Mouse (Mus musculus): ENCODE results near the gene P3h1.
"Not testable (repeated sequence)": the region's sequence is repeated elsewhere in the genome, so short reads cannot be mapped to it uniquely, and the experiment has no call there.

Gene P3h1

DNA sequence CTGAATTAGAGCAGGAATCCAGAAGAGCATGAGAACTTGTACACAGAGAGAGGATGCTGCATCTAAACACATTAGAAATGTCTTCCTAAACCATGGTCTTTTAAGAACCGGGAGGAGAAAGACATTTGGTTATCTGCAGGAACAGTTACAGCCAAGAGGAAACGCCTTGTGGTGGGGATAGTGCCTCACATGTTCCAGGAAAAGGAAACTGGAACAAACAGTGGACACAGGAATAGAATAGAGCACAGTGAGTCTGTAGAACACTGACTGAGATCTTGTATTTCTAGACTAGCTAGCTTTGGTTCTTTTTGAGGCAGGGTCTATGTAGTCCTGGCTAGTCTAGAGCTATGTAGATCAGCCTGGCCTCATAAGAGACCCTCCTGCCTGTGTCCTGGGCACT is 42.5 kb downstream of the P3h1 start:
- no peak for DNase-seq (ENCODE audit: low spot score)

DNA sequence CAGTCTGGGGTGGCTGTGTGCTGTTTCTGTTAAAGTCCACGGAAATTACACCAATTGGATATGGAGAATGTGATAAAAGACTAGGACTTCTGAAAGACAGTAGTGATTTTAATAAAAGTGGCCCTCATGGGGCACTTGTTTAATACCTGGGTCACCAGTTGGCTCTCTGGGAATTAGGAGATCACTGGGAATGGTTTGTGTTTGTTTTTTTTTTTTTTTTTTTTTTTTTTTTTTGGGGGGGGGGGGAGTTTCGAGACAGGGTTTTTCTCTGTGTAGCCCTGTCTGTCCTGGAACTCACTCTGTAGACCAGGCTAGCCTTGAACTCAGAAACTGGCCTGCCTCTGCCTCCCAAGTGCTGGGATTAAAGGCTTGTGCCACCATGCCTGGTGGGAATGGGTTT is 43.0 kb downstream of the P3h1 start:
- no peak for DNase-seq (ENCODE audit: low spot score)

DNA sequence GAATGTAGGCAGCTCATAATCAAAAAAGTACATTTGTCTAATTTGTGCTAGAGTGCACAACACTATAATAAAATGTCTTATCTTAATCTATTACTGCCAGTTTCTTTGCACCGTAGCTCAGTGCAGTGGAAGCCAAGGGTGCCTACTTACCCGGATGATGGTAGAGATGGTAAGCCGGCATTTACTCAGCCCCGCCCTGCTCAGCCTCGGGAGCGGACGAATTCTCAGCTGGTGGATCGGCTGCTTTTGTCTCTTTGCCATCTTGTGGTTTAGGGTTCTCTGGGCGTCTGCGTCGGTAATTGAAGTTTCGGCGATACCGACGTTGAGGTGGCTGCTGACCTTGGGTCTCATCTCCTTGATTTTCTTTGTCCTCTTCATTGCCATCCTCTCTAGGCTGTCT is 46.1 kb downstream of the P3h1 start:
- DNase-seq (ENCODE audit: low spot score) = not testable (repeated sequence)

DNA sequence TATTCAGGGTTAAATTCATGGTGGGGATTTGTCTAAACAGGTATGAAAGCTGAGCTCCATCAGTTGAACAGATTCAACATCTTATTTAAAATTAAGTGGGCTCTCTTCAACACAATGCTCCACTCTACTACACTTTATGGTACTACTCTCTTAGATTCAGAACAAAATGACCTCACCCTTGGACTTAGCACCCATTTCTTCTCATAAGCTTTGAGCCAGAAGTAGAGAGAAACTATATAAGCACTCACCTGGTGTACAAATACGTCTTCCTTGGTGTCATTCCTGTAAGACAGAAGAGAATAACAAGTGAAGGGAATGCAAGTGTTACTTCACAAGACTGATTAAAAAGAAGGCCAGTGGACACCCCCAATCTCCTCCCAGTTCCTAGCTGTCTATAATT is 52.1 kb downstream of the P3h1 start:
- no peak for DNase-seq (ENCODE audit: low spot score)

DNA sequence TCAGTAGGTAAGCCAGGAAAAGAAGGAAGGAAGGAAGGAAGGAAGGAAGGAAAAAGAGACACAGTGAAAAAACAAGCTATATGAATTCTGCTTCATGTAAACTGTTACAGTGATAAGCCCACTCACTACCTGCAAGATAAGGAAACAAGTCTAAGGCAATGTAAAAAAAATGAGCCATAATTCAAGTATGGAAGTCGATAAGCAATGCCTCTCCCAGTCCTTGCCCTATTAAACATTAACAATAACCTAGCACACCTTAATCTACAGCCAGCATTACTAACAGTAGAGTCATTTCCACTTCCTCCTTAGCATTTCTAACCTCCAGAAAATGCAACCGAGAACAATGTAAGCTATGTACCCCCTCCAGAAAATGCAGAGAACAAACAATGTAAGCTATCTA is 52.6 kb downstream of the P3h1 start:
- DNase-seq (ENCODE audit: low spot score) = no peak

- no peak for DNase-seq (ENCODE audit: low spot score)
Observed at GRCm38 (mm10) chr4:119291921-119292320, 59.2 kb downstream of the P3h1 start.

DNA sequence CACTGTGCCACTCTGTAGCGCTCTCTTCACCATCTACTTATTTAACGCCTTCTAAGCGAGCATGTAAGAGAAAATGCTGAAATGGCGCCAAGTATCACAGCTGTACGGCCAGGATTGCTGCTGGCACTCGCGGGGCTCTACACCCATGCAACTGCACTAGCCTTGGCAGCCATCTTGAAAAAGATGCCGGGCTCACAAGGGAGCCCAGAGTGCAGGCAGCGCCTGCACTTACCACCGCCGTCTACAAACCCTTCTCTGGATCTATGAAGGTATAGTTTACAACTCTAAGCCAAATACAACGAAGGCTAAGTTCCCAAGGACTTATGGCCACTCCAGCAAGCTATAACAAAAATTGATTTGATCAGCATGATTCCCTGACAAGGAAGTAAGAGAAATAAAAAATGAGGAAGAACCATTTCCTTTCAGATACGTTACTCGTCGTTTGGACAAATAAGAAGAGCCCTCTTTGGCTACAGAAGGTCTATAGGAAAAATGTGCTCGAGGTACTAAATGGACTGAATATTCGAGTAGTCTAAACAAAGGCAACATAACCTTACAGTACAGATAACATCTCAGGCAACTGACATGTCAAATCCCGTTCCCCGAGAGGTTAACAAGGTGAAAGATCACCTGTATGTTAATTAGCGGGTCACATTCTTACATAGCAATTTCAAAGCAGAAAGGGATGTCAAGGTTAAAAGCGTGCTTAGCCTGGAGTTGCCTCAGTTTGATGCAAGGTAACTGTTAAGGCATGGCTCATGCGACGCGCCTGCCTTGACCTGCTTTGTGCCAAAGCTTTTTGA is 60.3 kb downstream of the P3h1 start:
- peak; percentile 67 for DNase-seq (ENCODE audit: low spot score)

- peak; percentile 63 for DNase-seq (ENCODE audit: low spot score)
Observed at GRCm38 (mm10) chr4:119293574-119294258, 61.0 kb downstream of the P3h1 start.

DNA sequence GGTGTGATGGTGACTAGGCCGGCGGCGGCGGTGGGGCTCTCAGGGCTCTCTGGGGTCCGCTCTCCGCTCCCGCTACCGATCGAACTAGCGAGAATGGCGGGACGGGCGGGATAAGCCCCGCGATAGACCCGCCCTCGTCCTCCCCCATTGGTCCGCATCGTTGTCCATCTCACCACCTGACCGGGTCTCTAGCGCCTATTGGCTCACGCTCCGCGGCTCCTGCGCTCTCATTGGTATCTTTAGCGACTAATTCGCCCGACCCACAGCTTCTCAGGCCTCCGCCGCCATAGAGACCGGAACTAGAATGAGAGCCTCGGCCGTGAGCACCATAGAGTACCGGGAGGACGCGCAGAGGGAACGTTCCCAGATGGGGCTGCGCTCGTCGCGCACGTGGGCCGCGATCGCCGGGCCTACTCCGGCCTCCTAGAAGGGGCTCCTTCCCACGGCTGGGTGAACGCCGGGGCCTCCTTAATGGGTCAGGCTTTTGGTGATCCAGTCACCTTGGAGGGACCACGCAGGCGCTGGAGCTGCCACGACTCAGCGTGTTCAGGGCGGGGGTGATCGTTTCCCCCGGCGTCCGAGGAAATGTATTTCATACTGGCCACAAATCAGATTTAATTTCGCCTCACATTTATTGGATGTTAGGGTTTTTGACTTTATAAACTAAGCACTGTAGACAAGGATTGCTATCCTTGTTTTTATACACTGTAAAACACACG is 61.9 kb downstream of the P3h1 start, which contains the start of gene Ybx1:
Gene Ybx1, minus strand, starts transcription at position 190 of the 719 bp plus-strand sequence.
- DNase-seq (ENCODE audit: low spot score) = peak; percentile 100

DNA sequence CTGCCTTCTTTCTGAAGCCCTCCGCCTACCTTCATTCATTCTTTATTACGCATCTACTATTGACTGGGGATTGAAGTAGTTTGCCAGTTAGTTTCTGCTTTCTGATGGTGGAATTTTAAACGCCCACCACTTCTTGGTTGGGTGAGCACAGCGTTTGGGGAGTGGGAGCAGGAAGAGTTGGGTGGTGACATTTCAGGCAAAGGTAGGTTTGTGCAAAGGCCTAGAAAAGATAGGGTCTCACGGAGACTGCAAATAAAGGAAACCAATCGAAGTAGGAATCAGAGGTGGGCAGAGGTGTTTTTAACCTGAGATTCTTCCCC is 62.4 kb downstream of the P3h1 start:
- DNase-seq (ENCODE audit: low spot score) = no peak

GRCm38 (mm10) chr4:119297361-119297760 is 64.6 kb downstream of the P3h1 start:
- no peak for DNase-seq (ENCODE audit: low spot score)

Data from testis, postnatal 14 days (tissue).